Mouse (Mus musculus): Measurements from ENCODE around the gene Adarb1. TPM values are rescaled to one million over a fixed set of nuclear protein-coding genes. Genes with fewer than 3 reads are reported as not detected.
"Not testable (repeated sequence)": the region's sequence is repeated elsewhere in the genome, so short reads cannot be mapped to it uniquely, and the experiment has no call there.

Adarb1 gene
- polyA plus RNA-seq, 1 experiment from 2014 or later, result 10.9 TPM

- Histone ChIP-seq H3K36me3 (peaks cover 34% of the 10 kb centered on the region), H3K27ac (no peak overlapping the region), H3K27me3 (no peaks in the 10 kb centered on the region), H3K9ac (replicated peaks) (no peak overlapping the region), H3K4me1 (replicated peaks) (peaks cover 14% of the 10 kb centered on the region), H3K4me2 (replicated peaks) (no peak overlapping the region), H3K9me3 (no peaks in the 10 kb centered on the region), H3K4me3 (replicated peaks) (no peak overlapping the region)
- 88% methylated on average over 8 of the region's 8 CpGs for WGBS
- ATAC-seq, result no peak
Measured at GRCm38 (mm10) chr10:77300237-77300933, 117.7 kb downstream of the Adarb1 start.

GRCm38 (mm10) chr10:77299194-77299593, 118.9 kb downstream of the Adarb1 start:
- no peak overlapping the region for H3K27ac ChIP-seq
- ATAC-seq, result no peak
- 93% methylated on average over 2 of the region's 2 CpGs for WGBS
- H3K36me3 ChIP-seq, result peaks cover 46% of the 10 kb centered on the region
- no peaks in the 10 kb centered on the region for H3K9me3 ChIP-seq
- H3K4me3 ChIP-seq (replicated peaks), result no peak overlapping the region
- peaks cover 2% of the 10 kb centered on the region for H3K4me1 ChIP-seq (replicated peaks)
- no peak overlapping the region for H3K9ac ChIP-seq (replicated peaks)
- H3K4me2 ChIP-seq (replicated peaks), result no peak overlapping the region
- H3K27me3 ChIP-seq, result no peaks in the 10 kb centered on the region

- H3K4me3 ChIP-seq (replicated peaks), result no peak overlapping the region
- 91% methylated on average over 8 of the region's 8 CpGs for WGBS
- no peak for ATAC-seq
- H3K27ac ChIP-seq, result no peak overlapping the region
- H3K9ac ChIP-seq (replicated peaks), result no peak overlapping the region
- H3K9me3 ChIP-seq, result no peaks in the 10 kb centered on the region
- peaks cover 47% of the 10 kb centered on the region for H3K36me3 ChIP-seq
- no peaks in the 10 kb centered on the region for H3K4me1 ChIP-seq (replicated peaks)
- no peaks in the 10 kb centered on the region for H3K27me3 ChIP-seq
- no peak overlapping the region for H3K4me2 ChIP-seq (replicated peaks)
Measured at GRCm38 (mm10) chr10:77298621-77299020, 119.4 kb downstream of the Adarb1 start.

DNA sequence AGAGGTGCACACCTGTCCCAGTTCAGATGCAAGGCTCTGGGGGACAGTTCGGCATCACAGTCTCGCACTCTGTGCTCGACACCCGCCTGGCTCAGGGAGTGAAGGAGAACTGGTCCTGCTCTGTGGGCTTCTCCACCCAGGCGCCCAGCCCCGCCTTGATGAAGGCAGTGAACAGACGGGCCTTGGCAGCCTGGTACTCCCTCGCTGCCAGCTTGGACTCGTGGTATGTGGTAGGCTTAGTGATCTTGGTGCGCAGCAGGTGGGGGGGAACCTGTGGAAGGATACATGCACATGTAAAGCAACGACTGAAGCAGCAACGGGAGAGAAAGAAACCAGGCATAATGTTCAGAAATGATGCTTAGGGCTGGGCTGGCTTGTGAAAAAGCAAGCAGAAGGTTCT, 123.4 kb downstream of the Adarb1 start:
- Histone ChIP-seq H3K9me3 (no peaks in the 10 kb centered on the region), H3K27me3 (no peaks in the 10 kb centered on the region), H3K4me1 (replicated peaks) (no peaks in the 10 kb centered on the region), H3K9ac (replicated peaks) (no peak overlapping the region), H3K4me3 (replicated peaks) (no peak overlapping the region), H3K36me3 (peaks cover 31% of the 10 kb centered on the region), H3K27ac (no peak overlapping the region), H3K4me2 (replicated peaks) (no peak overlapping the region)
- no peak for ATAC-seq
- 91% methylated on average over 12 of the region's 12 CpGs for WGBS

DNA sequence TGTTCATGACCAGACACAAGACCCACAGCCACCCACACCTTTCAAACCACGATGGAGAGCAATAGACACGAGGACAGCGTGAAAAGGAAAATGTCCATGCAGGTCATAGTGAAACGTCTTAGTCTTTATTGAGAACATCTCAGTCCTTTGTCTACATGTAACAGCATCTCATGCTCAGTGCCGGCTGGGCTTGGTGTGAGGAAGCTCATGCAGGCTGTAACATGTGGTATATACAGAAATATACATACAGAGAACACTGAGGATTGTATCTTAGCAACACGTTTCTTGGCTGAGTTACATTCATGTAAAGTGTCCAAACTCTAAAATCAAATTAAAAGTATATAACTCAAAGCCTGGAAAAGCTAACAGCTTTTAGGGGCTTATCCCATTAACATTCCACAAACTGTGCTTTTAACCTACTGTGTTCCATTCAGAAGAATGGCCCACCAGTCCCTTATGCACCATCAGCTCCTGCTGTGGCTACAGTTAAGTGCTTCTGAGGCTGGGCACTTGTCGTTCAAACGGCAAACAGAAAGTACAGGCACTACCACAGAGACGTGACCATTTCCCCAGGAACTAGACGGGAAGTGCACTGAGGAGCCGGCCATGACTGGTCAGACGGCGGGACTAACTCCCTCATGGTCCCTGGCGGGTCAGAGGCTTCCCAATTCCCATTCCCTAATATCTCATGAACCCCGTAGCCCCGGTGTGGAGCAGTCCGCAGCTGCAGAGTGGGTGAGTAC, 127.3 kb downstream of the Adarb1 start:
- Histone ChIP-seq H3K9me3 (no peaks in the 10 kb centered on the region), H3K9ac (replicated peaks) (no peak overlapping the region), H3K27ac (no peak overlapping the region), H3K36me3 (peaks cover 18% of the 10 kb centered on the region), H3K4me2 (replicated peaks) (no peak overlapping the region), H3K4me1 (replicated peaks) (no peaks in the 10 kb centered on the region), H3K4me3 (replicated peaks) (no peak overlapping the region), H3K27me3 (no peaks in the 10 kb centered on the region)
- ATAC-seq, result no peak
- WGBS, result 78% methylated on average over 17 of the region's 17 CpGs

DNA sequence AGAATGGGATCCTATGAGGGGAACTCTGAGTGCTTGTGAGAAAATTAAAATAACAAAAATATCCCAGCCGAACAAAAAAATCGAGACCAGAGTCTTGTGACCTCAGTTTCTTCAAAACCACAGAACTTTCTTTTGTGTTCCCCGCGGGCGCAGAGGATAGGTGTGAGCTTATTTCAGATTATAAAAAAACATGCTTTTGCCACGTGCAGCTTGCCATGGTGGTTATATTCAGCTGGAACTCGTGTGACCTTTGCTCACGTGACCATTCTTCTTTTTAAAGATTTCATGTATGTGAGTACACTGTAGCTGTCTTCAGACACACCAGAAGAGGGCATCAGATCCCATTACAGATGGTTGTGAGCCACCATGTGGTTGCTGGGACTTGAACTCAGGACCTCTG, 128.5 kb downstream of the Adarb1 start:
- WGBS, result 91% methylated on average over 8 of the region's 8 CpGs
- no peak overlapping the region for H3K27ac ChIP-seq
- no peak for ATAC-seq
- H3K9me3 ChIP-seq, result no peaks in the 10 kb centered on the region
- H3K4me1 ChIP-seq (replicated peaks), result no peaks in the 10 kb centered on the region
- H3K4me3 ChIP-seq (replicated peaks), result no peak overlapping the region
- H3K4me2 ChIP-seq (replicated peaks), result no peak overlapping the region
- H3K27me3 ChIP-seq, result no peaks in the 10 kb centered on the region
- no peak overlapping the region for H3K9ac ChIP-seq (replicated peaks)
- peaks cover 8% of the 10 kb centered on the region for H3K36me3 ChIP-seq

DNA sequence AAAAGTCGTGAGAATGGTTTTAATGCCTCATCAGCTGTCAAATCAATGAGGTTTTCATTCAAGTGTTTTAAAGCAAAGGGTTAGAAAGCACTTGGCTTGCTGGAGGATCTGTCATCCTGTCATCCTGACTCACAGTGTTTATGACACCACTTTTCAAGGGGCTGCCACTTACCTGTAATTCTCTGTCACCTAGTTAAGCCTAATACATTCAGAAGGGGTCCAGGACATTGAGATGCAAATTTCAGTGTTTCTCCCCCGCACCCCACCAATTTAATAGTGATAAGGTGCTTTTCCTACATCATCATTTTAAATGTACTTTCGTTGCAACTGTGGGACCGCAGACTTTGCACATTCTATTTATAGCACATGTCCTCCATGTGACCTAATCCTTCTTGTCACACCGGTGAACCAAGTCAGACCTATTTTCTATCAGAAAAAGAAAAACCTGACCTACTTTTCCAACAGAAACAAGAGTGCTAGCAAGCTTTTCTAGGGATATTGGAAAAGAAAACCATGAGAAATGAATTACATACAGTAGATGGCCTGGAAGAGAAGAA, 129.4 kb downstream of the Adarb1 start:
- no peaks in the 10 kb centered on the region for H3K27me3 ChIP-seq
- peaks cover 4% of the 10 kb centered on the region; the same call in 1 of the 2 replicates for H3K36me3 ChIP-seq
- WGBS, result 69% methylated on average over 5 of the region's 5 CpGs
- H3K4me1 ChIP-seq (replicated peaks), result no peaks in the 10 kb centered on the region
- no peak overlapping the region for H3K9ac ChIP-seq (replicated peaks)
- no peaks in the 10 kb centered on the region for H3K9me3 ChIP-seq
- no peak overlapping the region for H3K27ac ChIP-seq
- no peak overlapping the region for H3K4me2 ChIP-seq (replicated peaks)
- no peak overlapping the region for H3K4me3 ChIP-seq (replicated peaks)
- ATAC-seq, result no peak

- H3K27ac ChIP-seq, result no peak overlapping the region
- no peak overlapping the region for H3K4me3 ChIP-seq (replicated peaks)
- H3K4me1 ChIP-seq (replicated peaks), result no peaks in the 10 kb centered on the region
- no peak for ATAC-seq
- no peaks in the 10 kb centered on the region for H3K36me3 ChIP-seq
- whole genome bisulfite sequencing, result 89% methylated on average over 8 of the region's 8 CpGs
- H3K9me3 ChIP-seq, result no peaks in the 10 kb centered on the region
- no peak overlapping the region for H3K9ac ChIP-seq (replicated peaks)
- no peak overlapping the region for H3K4me2 ChIP-seq (replicated peaks)
- H3K27me3 ChIP-seq, result no peaks in the 10 kb centered on the region
Measured at GRCm38 (mm10) chr10:77287626-77288025, 130.4 kb downstream of the Adarb1 start.

DNA sequence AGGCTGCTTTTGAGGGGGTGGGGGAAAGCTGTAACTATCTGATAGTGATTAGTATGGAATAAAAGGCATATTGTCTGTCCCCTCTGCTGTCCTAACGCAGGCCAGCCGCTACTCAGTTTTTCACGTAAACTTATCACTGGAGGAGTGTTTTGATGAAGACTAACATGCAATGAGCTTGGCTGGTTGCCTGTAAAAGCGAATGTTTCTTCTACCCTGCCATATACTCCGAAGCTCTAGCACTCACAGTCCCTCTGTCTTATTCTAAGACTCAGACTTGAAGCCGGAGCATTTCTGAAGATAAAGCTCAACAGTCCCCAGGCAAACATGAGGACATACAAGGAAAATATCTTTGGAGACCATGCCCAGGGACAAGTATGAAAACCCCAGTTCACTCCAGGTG, 133.2 kb downstream of the Adarb1 start:
- Histone ChIP-seq H3K27ac (no peak overlapping the region), H3K9ac (replicated peaks) (no peak overlapping the region), H3K4me3 (replicated peaks) (no peak overlapping the region), H3K9me3 (no peaks in the 10 kb centered on the region), H3K27me3 (no peaks in the 10 kb centered on the region), H3K4me1 (replicated peaks) (no peaks in the 10 kb centered on the region), H3K4me2 (replicated peaks) (no peak overlapping the region), H3K36me3 (no peaks in the 10 kb centered on the region)
- 86% methylated on average over 6 of the region's 6 CpGs for WGBS
- no peak for ATAC-seq

- no peaks in the 10 kb centered on the region for H3K36me3 ChIP-seq
- ATAC-seq, result 0 out of 2 replicates have a peak, but pooled peaks have one; percentile 27
- no peak overlapping the region for H3K27ac ChIP-seq
- no peaks in the 10 kb centered on the region for H3K4me1 ChIP-seq (replicated peaks)
- no peaks in the 10 kb centered on the region for H3K27me3 ChIP-seq
- no peak overlapping the region for H3K4me3 ChIP-seq (replicated peaks)
- H3K9me3 ChIP-seq, result no peaks in the 10 kb centered on the region
- 21% methylated on average over 6 of the region's 6 CpGs for WGBS
- H3K4me2 ChIP-seq (replicated peaks), result no peak overlapping the region
- no peak overlapping the region for H3K9ac ChIP-seq (replicated peaks)
Measured at GRCm38 (mm10) chr10:77282822-77283221, 135.2 kb downstream of the Adarb1 start.

GRCm38 (mm10) chr10:77282085-77282484, 136.0 kb downstream of the Adarb1 start:
- 70% methylated on average over 1 of the region's 1 CpGs for WGBS
- not testable (repeated sequence) for H3K27ac ChIP-seq; H3K9ac ChIP-seq (replicated peaks); H3K36me3 ChIP-seq; ATAC-seq; H3K4me3 ChIP-seq (replicated peaks); H3K9me3 ChIP-seq; H3K4me2 ChIP-seq (replicated peaks); H3K27me3 ChIP-seq; H3K4me1 ChIP-seq (replicated peaks)

GRCm38 (mm10) chr10:77273798-77274197, 144.3 kb downstream of the Adarb1 start:
- Histone ChIP-seq H3K9me3 (no peaks in the 10 kb centered on the region), H3K27me3 (no peaks in the 10 kb centered on the region), H3K36me3 (peaks cover 18% of the 10 kb centered on the region), H3K4me3 (replicated peaks) (no peak overlapping the region), H3K9ac (replicated peaks) (no peak overlapping the region), H3K4me1 (replicated peaks) (no peaks in the 10 kb centered on the region), H3K27ac (no peak overlapping the region), H3K4me2 (replicated peaks) (no peak overlapping the region)
- no peak for ATAC-seq

Measured in midbrain, embryonic 13.5 days (tissue).